Mouse (Mus musculus) hematopoietic stem cell, adult 5-6 weeks (primary cell): Measurements from ENCODE around the gene Kirrel. TPM values are rescaled to one million over a fixed set of nuclear protein-coding genes. Genes with fewer than 3 reads are reported as not detected.

Source experiments
- ATAC-seq, 2 experiments: fragments of 125-278 bp in 1 of 2; replicated peaks in 1 of 2; 2 replicates each; pipeline ENCODE4 v1.8.0; 2016 to 2017; ENCODE audit warnings: inconsistent platforms in 2 of 2, mild to moderate bottlenecking in 2 of 2, moderate number of reproducible peaks in 2 of 2, low read depth in 1 of 2, moderate TSS enrichment in 1 of 2; ENCODE audit not compliant: low FRiP score in 2 of 2, poor library complexity in 2 of 2, severe bottlenecking in 2 of 2, insufficient read depth in 1 of 2, low TSS enrichment in 1 of 2
- total RNA-seq: library from RNA; stranded (forward); fragments of 172-1452, 232-1000 nt; gene quantifications from 2 replicates; pipeline ENCODE4 v1.2.3, GENCODE M21; 2017

The Kirrel gene
- under 0.01 and 0.15 TPM in 2 replicates for total RNA-seq

GRCm38 (mm10) chr3:87174096-87174768 lies at the start of gene Kirrel:
Gene Kirrel (minus strand): TSS chr3:87174747.
- ATAC-seq, result peak; percentile 31 to 44; a peak in 3 of 4 replicates

- ATAC-seq, result no peak
Observed at GRCm38 (mm10) chr3:87223636-87224035, 49.1 kb upstream of the Kirrel start.

- no peak for ATAC-seq
Observed at GRCm38 (mm10) chr3:87222346-87222745, 47.8 kb upstream of the Kirrel start.

- peak in 1 of 2 experiments; percentile 2; a peak in 1 of 4 replicates for ATAC-seq
Observed at GRCm38 (mm10) chr3:87215176-87215575, 40.6 kb upstream of the Kirrel start.

- no peak for ATAC-seq
Observed at GRCm38 (mm10) chr3:87214221-87214864, 39.8 kb upstream of the Kirrel start.

GRCm38 (mm10) chr3:87206336-87207075 lies 32.0 kb upstream of the Kirrel start:
- ATAC-seq, result no peak

- ATAC-seq, result no peak
Observed at GRCm38 (mm10) chr3:87196637-87197036, 22.1 kb upstream of the Kirrel start.

- no peak for ATAC-seq
Observed at GRCm38 (mm10) chr3:87195041-87195440, 20.5 kb upstream of the Kirrel start.

- ATAC-seq, result no peak
Observed at GRCm38 (mm10) chr3:87194591-87194990, 20.0 kb upstream of the Kirrel start.

GRCm38 (mm10) chr3:87193756-87194155 lies 19.2 kb upstream of the Kirrel start:
- no peak for ATAC-seq

GRCm38 (mm10) chr3:87193352-87193751 lies 18.8 kb upstream of the Kirrel start:
- ATAC-seq, result no peak

GRCm38 (mm10) chr3:87176687-87177086 lies 2.1 kb upstream of the Kirrel start:
- no peak for ATAC-seq

- peak in 1 of 2 experiments; percentile 46; a peak in 1 of 4 replicates for ATAC-seq
Observed at GRCm38 (mm10) chr3:87175438-87175815, 880 bp upstream of the Kirrel start.

GRCm38 (mm10) chr3:87174769-87175437 lies 356 bp upstream of the Kirrel start:
- ATAC-seq, result no peak

- ATAC-seq, result 0 out of 4 replicates have a peak, but pooled peaks of 1 of the 2 experiments have one; percentile 13
Observed at GRCm38 (mm10) chr3:87173486-87174085, 961 bp downstream of the Kirrel start.

GRCm38 (mm10) chr3:87173103-87173444 lies 1.5 kb downstream of the Kirrel start:
- no peak for ATAC-seq

GRCm38 (mm10) chr3:87172351-87173102 lies 2.0 kb downstream of the Kirrel start:
- ATAC-seq, result no peak
